In the genomic region with DNA sequence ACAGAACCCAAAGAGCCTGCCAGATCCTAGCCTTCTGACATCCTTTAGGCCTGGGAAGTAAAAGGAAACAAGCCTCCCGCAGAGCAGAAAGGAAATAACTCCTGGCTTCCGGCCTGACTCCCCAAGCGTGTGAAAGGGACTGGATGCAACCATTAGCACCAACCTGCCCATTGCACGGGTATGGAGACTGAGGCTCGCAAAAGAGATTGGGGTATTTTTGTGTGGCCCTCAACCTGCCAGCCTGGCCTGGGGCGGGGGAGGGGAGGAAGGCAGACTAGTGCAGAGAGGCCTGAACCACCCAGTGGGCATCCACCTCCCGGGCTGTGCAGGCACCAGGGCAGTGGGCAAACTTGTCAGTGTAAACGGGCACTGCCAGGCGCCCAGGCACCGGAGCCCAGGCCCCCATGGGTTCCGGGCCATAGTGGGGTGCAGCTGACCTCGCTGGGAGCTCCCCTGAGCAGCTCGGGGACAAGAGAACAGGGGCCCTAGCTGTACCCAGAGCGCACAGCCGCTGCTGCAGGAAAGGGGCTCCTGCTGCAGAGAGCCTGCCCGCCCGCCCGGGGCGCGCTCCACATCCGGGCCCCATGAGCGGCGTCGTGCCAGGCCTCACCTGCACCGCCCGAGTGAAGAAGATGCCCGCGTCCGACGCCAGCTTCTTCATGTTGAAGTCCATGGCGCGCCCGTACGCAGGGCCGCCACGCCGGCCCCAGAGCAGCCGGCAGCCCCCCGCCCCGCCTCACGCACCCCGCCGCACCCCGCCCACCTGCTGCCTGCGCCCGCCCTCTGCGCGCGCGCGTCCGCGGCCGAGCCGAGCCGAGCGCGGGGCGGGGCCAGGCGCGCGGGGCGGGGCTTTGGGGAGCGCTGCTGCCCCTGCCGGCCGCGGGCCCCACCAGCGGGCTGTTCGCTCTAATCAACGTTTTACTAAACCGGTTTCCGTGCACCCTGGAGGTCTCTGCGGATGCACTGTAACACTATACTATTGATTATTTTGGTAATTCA, we compare ENCODE assay signal across 1 mouse cellular context.
A peak's percentile ranks its signal among the peaks of the same experiment; 100 is the strongest.
TF ChIP-seq lines count a peak whose summit lies in the region.

A gene (minus strand): TSS at position 805 of the 999 bp plus-strand sequence.

TF ChIP-seq in MEL, 35 proteins besides CTCF, POLR2A, EP300 and RAD21 (continued from another document):
- TF ChIP-seq MAX (IDR thresholded peaks at IDR 0.05; ENCODE audit: low read length) (0 out of 2 replicates have a peak, but pooled peaks have one; percentile 19), GATA1 (IDR thresholded peaks at IDR 0.05; ENCODE audit: low read depth, low read length) (no peak), MXI1 (IDR thresholded peaks at IDR 0.05; ENCODE audit: low read depth, low read length) (no peak; the same call in 1 of the 2 replicates), E2F4 (IDR thresholded peaks at IDR 0.05; ENCODE audit: borderline replicate concordance, low read depth, low read length) (no peak), USF2 (IDR thresholded peaks at IDR 0.05; ENCODE audit: borderline replicate concordance in 1 of 2, insufficient read depth in 1 of 2, low read depth in 1 of 2, low read length in 2 of 2) (no peak), HCFC1 (IDR thresholded peaks at IDR 0.05; ENCODE audit: low read depth, low read length) (peak; percentile 38; the same call in 1 of the 2 replicates), ETS1 (IDR thresholded peaks at IDR 0.05; ENCODE audit: low read depth, low read length) (no peak), NRF1 (IDR thresholded peaks at IDR 0.05; ENCODE audit: insufficient read depth, low read depth, low read length, poor library complexity, severe bottlenecking) (peak; percentile 60; the same call in 1 of the 2 replicates)
